Mouse (Mus musculus) right cerebral cortex, postnatal 36 days (tissue): ENCODE measurements around the gene Gli3.

Experiments
- DNase-seq, 2 experiments: peaks; one replicate each; pipeline ENCODE4 v3.0.0; 2022; ENCODE audit warnings: low spot score in 2 of 2, mixed read lengths in 1 of 2

Gli3 gene

DNA sequence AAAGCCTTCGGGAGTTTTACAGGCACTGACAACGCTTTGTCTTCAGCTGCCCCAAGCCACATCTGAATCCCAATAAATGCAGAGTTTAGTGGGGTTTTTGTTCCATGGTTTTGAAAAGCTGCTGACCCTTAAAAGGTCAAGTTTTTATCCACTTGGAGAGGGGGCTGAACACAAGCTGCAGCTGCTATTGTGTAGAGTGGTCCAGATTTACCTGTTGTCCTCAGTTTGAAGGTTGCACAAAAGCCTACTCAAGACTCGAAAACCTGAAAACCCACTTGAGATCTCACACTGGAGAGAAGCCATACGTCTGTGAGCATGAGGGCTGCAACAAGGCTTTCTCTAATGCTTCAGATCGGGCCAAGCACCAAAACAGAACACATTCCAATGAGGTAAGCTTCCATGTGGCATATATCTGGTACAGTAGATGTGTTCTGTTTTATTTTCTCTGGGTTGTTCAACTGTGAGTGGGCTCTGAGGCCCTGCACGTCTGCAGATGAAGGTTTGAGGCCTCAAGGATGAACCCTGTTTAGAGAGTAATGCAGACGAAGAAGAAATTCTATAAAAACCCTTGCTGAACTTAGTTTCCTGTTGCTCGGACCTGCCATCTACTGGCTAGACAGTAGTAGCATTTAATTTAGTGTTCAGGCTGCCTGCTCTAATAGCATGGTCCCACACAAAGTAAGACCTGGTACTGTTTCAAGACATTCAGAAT is 251.8 kb downstream of the Gli3 start:
- DNase-seq, result peak; percentile 11 to 19

DNA sequence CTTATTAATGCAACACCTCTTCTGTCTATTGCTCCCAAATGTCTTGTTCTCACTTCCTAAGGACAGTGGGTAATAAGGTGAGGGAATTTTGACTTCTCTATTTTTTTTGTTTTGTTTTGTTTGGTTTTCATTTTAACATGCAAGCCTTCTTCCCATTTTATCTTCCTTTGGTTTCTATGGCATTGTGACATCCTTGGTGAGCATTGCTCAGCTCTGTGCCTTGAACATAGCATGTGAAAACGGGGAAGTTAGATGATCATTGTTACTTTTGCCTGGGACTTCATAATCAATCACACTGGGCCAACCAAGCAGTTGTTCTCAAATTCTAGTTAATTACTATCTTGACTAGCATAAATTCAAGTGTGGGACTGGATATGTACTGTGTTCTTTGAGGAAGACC is 258.4 kb downstream of the Gli3 start:
- no peak for DNase-seq

DNA sequence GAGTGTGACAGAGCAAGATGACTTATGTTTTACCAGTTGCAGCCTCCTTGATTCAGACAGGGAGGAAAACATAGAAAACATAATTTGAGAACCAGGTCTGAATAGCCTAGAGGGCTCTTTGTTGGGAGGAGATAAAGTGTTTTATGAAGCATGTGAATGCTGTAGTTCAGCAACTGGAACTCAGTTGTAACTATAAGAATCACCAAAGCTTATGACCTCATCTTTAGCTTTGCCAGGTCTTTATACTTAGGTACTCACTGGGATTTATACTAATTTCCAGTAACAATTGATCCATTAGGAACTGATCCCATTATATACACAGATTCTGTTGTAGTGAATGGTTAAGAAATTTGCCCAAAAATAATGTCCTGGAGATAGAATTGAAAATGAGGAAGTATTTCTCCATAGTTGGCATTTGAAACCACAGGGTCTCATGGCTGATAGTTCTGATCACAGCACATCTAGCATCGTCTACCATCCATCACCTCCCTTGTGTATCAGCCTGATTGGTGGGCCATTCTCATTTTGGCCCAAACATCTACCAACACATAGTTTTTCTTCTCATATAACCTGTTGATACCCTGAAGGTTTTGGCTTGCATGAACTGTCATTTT is 259.8 kb downstream of the Gli3 start:
- DNase-seq, result no peak

DNA sequence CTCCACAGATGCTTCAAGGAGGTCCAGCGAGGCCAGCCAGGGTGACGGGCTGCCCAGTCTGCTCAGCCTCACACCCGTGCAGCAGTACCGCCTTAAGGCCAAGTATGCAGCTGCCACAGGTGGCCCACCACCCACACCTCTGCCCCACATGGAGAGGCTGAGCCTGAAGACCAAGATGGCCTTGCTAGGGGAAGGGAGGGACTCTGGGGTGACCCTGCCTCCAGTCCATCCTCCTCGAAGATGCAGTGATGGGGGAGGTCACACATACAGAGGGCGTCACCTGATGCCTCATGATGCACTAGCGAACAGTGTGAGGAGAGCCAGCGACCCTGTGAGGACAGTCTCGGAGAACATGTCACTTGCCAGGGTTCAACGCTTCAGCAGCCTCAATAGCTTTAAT is 261.7 kb downstream of the Gli3 start:
- DNase-seq, result no peak

DNA sequence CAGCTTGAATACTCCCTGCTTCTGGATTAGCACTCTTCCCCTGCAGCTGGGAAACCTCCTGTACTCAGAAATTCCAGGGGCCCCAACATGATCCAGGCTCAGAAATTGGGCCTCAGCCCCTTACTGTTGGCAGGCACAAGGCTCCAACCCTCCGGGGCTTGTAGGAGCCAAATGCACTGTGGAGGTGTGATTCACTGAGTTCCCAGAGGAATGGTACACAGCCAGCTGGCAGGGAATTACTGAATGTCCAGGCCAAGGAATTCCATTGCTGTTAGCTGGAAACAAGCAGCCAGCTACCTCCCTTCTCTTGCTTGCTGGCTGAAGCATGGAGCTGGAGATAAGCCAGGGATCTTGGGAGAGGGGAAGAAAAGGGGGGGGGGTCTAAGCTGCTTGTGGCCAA is 278.7 kb downstream of the Gli3 start:
- DNase-seq, result peak; percentile 44 to 50

DNA sequence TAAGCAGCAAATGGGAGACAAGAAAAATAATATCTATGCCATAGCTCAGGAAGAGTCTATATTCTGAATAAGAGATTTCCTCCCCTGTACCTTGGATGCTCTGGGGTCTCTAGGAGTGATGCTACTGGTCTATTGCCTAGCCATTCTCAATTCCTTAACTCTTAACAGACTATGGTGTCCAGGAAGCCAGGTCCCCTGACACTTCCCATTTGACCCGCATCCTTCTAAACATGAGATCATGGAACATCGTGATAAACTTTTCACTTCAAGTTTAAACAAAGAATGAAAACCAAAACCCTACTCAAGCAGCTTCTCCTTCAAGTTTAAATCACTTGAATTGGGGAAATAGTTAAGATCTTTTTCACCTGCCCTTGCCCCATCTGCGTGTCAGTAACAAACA is 279.3 kb downstream of the Gli3 start:
- no peak for DNase-seq

DNA sequence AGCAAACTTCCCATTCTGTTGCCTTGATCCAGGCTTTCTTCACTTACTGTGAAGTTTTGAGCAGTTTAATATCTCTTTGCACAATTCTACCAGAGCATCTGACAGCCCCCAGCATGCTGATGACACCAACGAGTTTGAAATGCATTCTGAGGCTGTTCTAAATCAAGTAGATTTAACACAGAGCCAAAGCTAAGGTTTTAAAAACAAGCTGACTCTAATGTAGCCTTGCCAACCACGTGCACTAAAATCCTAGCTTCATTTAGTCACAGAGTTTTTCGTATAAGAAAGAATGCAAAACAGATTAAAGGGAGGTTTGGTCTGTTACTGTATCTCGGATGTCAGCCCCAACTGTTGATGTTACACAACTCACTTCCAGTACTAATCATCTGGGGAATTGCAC is 279.7 kb downstream of the Gli3 start:
- no peak for DNase-seq

DNA sequence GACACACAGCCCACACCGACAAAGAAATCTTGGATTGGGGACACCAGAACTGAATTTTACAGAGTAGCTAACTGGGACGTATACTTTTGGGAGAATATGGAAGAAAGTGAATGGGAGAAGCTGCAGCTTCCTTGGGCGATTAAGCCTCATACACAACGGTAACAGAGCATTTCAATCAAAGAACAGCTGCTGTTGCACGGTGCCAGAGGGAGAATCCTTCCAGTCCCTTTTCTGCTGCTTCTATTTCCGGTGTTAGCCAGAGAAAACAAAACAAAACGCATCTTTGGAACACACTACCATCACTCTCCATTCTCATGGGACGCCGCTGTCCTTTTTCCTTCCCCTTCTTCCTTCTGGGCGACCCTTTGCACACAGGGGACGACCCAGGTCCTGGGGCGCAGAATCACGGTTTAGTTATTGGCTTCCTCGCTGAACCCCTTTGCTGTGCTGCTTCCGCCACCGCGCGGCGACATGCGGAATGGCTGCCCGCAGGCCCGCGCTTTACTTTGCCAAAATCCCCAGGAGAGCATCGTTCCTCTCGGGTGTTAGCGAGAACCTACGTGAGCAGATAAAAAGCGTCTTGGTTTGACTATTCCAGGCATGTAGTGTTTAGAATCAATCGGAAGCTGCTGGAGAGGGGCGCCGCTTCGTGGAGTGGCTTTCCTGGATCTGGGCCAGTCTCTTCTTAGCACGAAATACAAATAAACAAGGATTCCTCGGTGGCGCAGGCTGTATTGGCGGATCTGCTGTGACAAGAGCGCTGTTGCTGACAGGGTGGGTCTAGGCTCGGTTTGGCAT is 296.0 kb downstream of the Gli3 start:
- peak; percentile 79 to 83 for DNase-seq

DNA sequence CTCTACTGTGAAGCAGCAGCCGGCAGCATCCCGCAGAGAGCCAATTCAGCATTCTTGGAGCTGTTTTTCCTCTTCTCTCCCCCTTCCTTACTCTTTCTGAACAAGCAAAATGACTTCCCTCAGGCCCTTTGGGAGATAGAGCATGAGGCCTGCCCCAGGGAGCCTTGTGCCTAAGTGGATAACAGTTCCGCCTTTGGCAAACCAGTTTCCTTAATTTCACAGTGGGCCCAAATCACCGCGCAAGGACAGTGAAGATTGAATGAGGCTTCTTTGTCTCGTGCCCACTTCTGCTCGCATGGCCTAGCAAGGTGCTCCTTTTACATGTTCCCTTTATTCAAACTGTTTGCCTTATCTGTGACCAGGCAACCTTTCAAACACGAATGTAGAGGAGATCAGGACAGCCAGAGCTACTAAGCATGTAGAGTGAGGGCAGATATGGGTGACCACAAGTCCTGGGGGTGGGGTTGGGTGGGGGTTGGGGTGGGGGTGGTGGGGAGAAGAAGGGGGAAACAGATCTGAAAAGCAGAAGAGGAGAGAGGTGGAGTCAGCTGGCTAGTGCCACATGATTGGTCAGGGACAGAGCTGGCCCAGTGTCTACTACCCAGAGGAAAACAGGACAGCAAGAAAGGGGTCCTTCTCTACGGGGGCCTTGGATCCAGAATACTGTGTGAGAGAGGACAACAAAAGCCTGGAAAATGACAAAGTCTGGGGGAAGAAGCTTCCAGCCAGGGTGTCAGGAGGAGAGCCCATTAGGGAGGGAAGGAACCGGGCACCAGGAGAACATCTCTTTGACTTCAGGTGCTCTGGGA is 296.8 kb downstream of the Gli3 start:
- DNase-seq, result no peak

DNA sequence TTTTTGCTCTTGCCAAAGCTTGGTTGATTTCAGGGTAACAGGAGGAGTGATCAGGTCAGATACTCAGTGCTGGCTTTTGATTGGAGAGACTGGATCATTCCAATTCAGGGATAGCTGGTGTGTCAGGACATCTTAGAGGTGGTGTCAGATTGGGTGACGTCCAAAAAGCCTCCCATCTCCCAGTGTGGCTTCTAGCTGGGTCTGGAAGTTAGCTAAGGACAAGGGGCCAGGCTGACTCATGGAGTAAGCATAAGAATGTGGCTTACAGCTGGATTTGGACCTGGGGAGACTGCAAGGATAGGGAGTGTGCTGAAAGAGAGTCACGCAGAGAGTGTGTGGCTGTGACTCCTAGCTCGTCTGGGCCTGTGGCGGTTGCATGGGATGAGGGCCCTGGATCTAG is 299.3 kb downstream of the Gli3 start:
- DNase-seq, result no peak

DNA sequence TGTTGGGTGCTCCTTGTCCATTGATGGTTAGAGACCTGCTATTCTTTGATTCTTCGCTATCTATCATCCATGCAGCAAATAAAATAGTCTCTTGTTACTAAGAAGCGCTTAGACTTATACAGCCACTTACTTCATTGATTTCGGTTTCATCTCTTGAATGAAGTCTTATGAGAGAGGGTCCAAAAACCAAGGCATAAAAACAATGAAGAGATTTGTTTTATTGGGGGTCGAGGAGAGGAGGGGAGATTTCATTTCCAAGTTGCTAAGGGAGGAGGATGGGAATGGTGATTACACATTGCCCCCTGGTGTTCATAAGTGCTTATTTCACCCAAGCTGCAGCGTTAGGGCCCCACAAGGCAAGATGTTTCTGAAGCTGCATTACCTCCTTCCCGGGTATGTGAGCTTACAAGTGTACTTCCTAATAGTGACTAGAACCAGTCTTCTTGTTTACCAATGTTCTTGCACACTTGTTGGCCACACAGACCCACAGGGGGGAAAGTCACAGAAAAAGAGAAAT is 299.9 kb downstream of the Gli3 start:
- DNase-seq, result peak; percentile 26

DNA sequence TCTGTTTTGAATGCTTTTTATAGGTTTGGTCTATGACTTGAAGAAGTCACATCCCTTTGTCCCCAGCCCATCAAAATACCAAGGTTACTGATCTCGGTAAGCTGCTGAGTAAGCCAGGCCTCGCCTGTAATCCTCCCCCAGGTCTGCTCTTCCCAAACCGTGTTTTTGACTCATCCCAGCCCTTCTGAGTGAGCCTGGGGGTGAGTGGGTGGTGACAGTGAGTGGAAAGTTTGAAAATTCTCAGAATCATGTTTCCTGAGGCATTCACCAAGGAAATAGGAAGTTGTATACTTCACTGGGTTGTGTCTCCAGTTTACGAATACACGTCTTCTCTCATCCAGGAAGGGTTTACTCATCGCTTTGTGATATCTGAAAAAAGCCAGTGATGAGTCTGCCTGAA is 314.6 kb downstream of the Gli3 start:
- DNase-seq, result peak; percentile 57 to 58
